Mouse (Mus musculus) heart, postnatal 0 days (tissue): ENCODE results near the gene Gm5269. TPM values are rescaled to one million over a fixed set of nuclear protein-coding genes. Genes with fewer than 3 reads are reported as not detected.

Experiments used
- ATAC-seq: fragments of 200-750 bp; cut with Nextera tagmentation; 2 replicates; pipeline ENCODE4 v1.8.0; 2017; ENCODE audit warnings: low read depth, moderate number of reproducible peaks, moderate library complexity; ENCODE audit not compliant: insufficient read depth
- DNase-seq: peaks from one replicate; pipeline ENCODE4 v3.0.0-alpha.2; 2016; ENCODE audit warnings: low spot score
- H3K27ac ChIP-seq: fragments of 300-500 bp; sonication (generic); 2 replicates; pipeline ENCODE4 v1.5.1; 2014; ENCODE audit warnings: low read depth, mild to moderate bottlenecking
- H3K27me3 ChIP-seq: fragments of 300-500 bp; sonication (generic); 2 replicates; pipeline ENCODE4 v1.6.1; 2014; ENCODE audit warnings: low read length, mixed read lengths; ENCODE audit not compliant: control insufficient read depth, insufficient read depth
- H3K36me3 ChIP-seq: fragments of 300-500 bp; sonication (generic); replicated peaks from 2 replicates; pipeline ENCODE4 v1.6.1; 2014; ENCODE audit warnings: low read length, mixed read lengths; ENCODE audit not compliant: control insufficient read depth, insufficient read depth
- H3K4me1 ChIP-seq: fragments of 300-500 bp; sonication (generic); 2 replicates; pipeline ENCODE4 v1.6.1; 2014; ENCODE audit warnings: antibody characterized with exemption; ENCODE audit not compliant: control insufficient read depth, insufficient read depth
- H3K4me2 ChIP-seq: fragments of 300-500 bp; sonication (generic); 2 replicates; pipeline ENCODE4 v1.6.1; 2014; ENCODE audit warnings: low read depth, mild to moderate bottlenecking, low read length, moderate library complexity
- H3K4me3 ChIP-seq: fragments of 300-500 bp; sonication (generic); 2 replicates; pipeline ENCODE4 v1.5.1; 2014; ENCODE audit warnings: low read depth, low read length
- H3K9ac ChIP-seq: fragments of 300-500 bp; sonication (generic); replicated peaks from 2 replicates; pipeline ENCODE4 v1.6.1; 2014; ENCODE audit warnings: low read depth, low read length, mixed read lengths
- H3K9me3 ChIP-seq: fragments of 300-500 bp; sonication (generic); replicated peaks from 2 replicates; pipeline ENCODE4 v1.6.1; 2016; ENCODE audit warnings: low read length; ENCODE audit not compliant: control insufficient read depth
- CTCF ChIP-seq: IDR thresholded peaks from 2 replicates; pipeline ENCODE4 v1.5.1; 2016; ENCODE audit warnings: antibody characterized with exemption, control low read depth, low read depth
- EP300 ChIP-seq: IDR thresholded peaks from 2 replicates; pipeline ENCODE4 v1.6.1; 2016; ENCODE audit warnings: antibody characterized with exemption, low read depth
- WGBS: fragments of 180-500 bp; shearing (Covaris S2); extraction: QIAGEN DNeasy Blood & Tissue Kit; methylation state at CpG from one replicate; pipeline ENCODE4 v1.1.7; 2014; 5-methylcytosine and 5-hydroxymethylcytosine counted together
- polyA plus RNA-seq: library from polyadenylated mRNA; unstranded; fragments of >200 nt; fragmentation: Nextera tagmentation; extraction: Ambion mirVana; gene quantifications from 2 replicates; pipeline ENCODE4 v1.2.1, GENCODE M21; 2015
- total RNA-seq: library from RNA; depleted of rRNA; stranded (reverse); fragments of >200 nt; gene quantifications from 2 replicates; pipeline ENCODE4 v1.2.3, GENCODE M21; 2014; ENCODE audit warnings: low replicate concordance

Gm5269 gene
- total and polyA plus RNA-seq, 2 experiments from 2014 or later, result not detected

DNA sequence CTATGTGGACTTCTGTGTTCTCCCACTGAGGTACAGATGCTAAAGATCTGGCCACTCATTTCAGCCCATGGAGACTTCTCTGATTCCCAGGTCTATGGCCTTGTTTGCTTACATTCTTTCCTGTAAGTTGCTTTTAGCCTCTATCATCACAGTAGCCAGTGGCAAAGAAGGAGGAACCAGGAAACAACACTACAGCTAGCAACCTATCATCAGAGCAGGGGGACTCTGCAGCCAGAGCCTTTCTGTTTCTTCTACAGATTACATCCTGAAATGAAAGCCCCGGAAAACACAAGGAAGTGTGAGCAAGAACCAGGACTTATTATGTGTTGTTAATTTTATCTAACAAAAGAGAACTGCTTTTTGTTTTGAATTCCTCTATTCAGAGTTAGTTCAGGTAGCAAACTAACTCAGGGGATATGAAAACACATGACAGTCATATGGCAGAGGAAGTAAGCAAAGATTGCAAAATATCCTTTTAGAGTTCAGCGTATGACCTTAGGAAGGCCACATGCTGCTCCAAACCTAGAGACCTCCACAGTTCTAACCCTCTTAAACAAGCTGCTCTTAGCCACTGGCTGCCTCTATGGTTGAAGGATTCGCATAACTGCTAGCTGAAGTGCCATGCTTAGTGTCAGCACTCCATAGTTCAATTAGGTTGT, 21.5 kb downstream of the Gm5269 start:
- H3K4me3 ChIP-seq, result no peak overlapping the region
- WGBS, result 58% methylated on average over 3 of the region's 3 CpGs
- H3K4me1 ChIP-seq, result peaks cover 41% of the 10 kb centered on the region
- no peak for TF ChIP-seq CTCF
- TF ChIP-seq EP300, result no peak
- no peak overlapping the region for H3K9ac ChIP-seq
- peak overlapping the region; percentile 38; the same call in 1 of the 2 replicates for H3K27ac ChIP-seq
- no peak for ATAC-seq
- no peak overlapping the region for H3K4me2 ChIP-seq
- no peaks in the 10 kb centered on the region for H3K27me3 ChIP-seq
- no peaks in the 10 kb centered on the region for H3K9me3 ChIP-seq
- H3K36me3 ChIP-seq, result no peaks in the 10 kb centered on the region
- no peak for DNase-seq

DNA sequence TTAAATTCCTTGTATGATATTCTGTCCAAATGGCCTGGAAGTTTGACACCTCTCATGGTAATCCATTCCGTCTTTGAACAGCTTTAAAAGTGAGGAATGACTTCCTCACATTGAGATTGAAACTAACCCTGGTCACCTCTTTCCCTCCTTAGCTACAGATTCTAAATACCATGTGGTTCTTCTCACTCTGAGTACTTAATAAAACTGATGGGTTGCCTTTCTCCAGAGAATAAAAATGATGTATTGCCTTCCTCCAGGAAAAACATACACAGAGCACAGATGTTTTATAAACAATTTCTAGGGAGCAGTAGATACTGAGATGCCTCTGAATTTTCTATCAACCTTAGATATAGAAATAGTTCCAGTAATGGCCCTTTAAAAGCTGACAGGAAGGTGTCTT, 22.0 kb downstream of the Gm5269 start:
- H3K27ac ChIP-seq, result peak overlapping the region; percentile 38; the same call in 1 of the 2 replicates
- WGBS, result 76% methylated on average over 1 of the region's 1 CpGs
- no peak for DNase-seq

DNA sequence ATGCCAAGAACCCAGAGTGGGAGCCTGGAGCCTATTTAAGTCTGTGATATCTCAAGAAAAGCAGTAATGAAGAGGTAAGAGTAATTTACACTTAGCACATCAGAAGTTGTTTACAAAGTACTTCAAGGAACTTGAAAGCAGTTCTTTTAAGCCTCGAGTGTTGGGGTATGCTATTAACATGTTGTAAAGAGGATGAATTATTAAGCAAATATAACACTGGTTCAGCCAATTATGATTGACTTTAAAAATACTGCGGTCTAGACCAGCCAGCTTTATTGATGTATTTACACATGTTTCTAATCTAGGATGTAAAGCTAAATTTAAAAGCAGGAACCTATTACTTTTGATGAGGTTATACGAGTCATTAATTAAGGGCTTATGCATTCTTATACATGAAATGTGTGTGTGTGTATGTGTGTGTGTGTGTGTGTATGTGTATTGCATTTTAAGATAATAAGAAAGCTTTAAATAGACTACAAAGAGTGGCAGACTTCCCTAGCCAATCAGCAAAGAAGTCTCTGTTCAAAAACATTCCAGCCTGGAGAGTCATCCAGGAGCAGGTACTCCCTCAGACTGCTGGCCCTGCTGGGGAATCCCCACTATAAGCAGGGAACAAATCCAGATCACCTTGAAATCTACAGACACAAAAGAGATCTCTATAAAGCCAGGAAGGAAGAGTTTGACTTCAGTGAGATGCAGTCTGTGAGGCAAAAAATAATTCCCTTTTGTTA, 23.6 kb downstream of the Gm5269 start:
- DNase-seq (peak; percentile 51), ATAC-seq (peak; percentile 51)
- Histone ChIP-seq H3K27me3 (no peaks in the 10 kb centered on the region), H3K4me2 (no peak overlapping the region), H3K36me3 (no peaks in the 10 kb centered on the region), H3K4me3 (no peak overlapping the region), H3K9me3 (0 out of 2 replicates have a peak, but pooled peaks cover 3% of the 10 kb centered on the region), H3K27ac (peak overlapping the region; percentile 39), H3K9ac (no peak overlapping the region), H3K4me1 (peaks cover 41% of the 10 kb centered on the region)
- WGBS, result 55% methylated on average over 3 of the region's 3 CpGs
- TF ChIP-seq CTCF (no peak), EP300 (no peak)

More for the DNA sequence above, 22.0 kb downstream of the Gm5269 start:
- H3K36me3 ChIP-seq, result no peaks in the 10 kb centered on the region
- TF ChIP-seq EP300 (no peak), CTCF (no peak)
- H3K9me3 ChIP-seq, result 0 out of 2 replicates have a peak, but pooled peaks cover under 1% of the 10 kb centered on the region
- H3K4me3 ChIP-seq, result no peak overlapping the region
- peaks cover 41% of the 10 kb centered on the region for H3K4me1 ChIP-seq
- H3K9ac ChIP-seq, result no peak overlapping the region
- H3K4me2 ChIP-seq, result no peak overlapping the region
- no peaks in the 10 kb centered on the region for H3K27me3 ChIP-seq
- ATAC-seq, result no peak

DNA sequence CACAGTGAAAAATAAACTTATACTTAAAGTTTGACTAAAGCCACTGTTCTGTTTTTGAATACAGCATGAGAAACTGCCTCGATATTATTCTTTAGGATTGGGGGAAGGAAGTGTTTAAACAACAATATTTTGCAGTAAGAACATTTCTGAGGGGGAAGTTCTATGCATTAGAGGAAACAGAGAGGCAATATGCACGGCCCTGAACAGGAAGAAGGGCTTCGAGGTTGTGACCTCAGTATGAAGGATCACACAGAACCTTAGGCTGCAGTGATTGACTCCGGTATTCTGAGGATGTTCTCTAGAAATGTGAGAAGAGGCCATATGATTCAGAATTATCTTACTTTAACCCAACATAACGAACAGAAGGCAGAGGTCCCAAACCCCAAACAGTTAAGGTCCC, 24.3 kb downstream of the Gm5269 start:
- Histone ChIP-seq H3K9me3 (0 out of 2 replicates have a peak, but pooled peaks cover 3% of the 10 kb centered on the region), H3K36me3 (no peaks in the 10 kb centered on the region), H3K4me3 (no peak overlapping the region), H3K4me1 (peaks cover 41% of the 10 kb centered on the region), H3K9ac (no peak overlapping the region), H3K4me2 (no peak overlapping the region), H3K27me3 (no peaks in the 10 kb centered on the region), H3K27ac (peak overlapping the region; percentile 65)
- ATAC-seq, result no peak
- TF ChIP-seq CTCF (no peak), EP300 (no peak)
- no peak for DNase-seq
- 56% methylated on average over 5 of the region's 5 CpGs for WGBS

DNA sequence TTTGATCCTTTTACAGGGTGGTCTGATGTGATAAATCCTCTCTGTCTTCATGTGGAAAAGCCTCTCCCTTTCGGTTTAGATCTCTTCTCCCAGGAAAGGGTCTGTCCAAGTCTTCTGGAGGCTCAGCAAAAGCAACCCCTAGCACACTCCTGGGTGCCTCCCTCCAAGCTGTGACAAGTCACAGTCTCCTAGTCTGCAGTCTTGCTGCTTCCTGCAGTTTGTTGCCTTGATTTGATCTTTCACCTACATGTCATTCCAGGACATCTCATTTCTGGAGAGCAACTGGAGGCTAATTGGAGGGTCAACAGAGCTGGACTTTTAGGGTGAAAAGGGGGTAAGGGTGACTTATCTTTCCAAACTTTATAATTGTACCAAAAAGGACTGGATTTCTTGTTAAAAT, 24.8 kb downstream of the Gm5269 start:
- 19% methylated on average over 1 of the region's 1 CpGs for WGBS
- TF ChIP-seq EP300 (no peak), CTCF (no peak)
- H3K27me3 ChIP-seq, result no peaks in the 10 kb centered on the region
- H3K4me1 ChIP-seq, result peaks cover 41% of the 10 kb centered on the region
- H3K36me3 ChIP-seq, result no peaks in the 10 kb centered on the region
- no peak overlapping the region for H3K4me3 ChIP-seq
- DNase-seq (no peak), ATAC-seq (no peak)
- H3K9me3 ChIP-seq, result 0 out of 2 replicates have a peak, but pooled peaks cover 3% of the 10 kb centered on the region
- peak overlapping the region; percentile 65 for H3K27ac ChIP-seq
- no peak overlapping the region for H3K9ac ChIP-seq
- no peak overlapping the region for H3K4me2 ChIP-seq
